Mouse (Mus musculus): Measurements from ENCODE around the gene Ror1. TPM values are rescaled to one million over a fixed set of nuclear protein-coding genes. Genes with fewer than 3 reads are reported as not detected.

Ror1 gene
- total and polyA plus RNA-seq, 3 experiments: 0.05 TPM; not detected in 2

- DNase-seq (ENCODE audit: low spot score) (no peak), ATAC-seq (ENCODE audit: extremely low read depth, insufficient number of reproducible peaks, low FRiP score, poor library complexity, severe bottlenecking) (no peak)
- no peak for TF ChIP-seq TAL1 (conservative IDR thresholded peaks at IDR 0.05; ENCODE audit: low read depth, low read length)
- TF ChIP-seq CTCF (IDR thresholded peaks at IDR 0.05; ENCODE audit: low read depth, low read length): no peak
- no peak for TF ChIP-seq GATA1 (IDR thresholded peaks at IDR 0.05; ENCODE audit: borderline replicate concordance, low read length)
- no peak for TF ChIP-seq GATA2 (IDR thresholded peaks at IDR 0.05; ENCODE audit: borderline replicate concordance, low read depth, low read length)
- TF ChIP-seq POLR2AphosphoS5 (IDR thresholded peaks at IDR 0.05; ENCODE audit: insufficient replicate concordance, low read depth, low read length): no peak
- Histone ChIP-seq H3K4me3 (ENCODE audit: low read depth, low read length) (no peak overlapping the region), H3K9me3 (replicated peaks) (0 out of 2 replicates have a peak, but pooled peaks cover 3% of the 10 kb centered on the region), H3K36me3 (replicated peaks) (no peaks in the 10 kb centered on the region), H3K27me3 (ENCODE audit: insufficient read depth, low read length) (no peaks in the 10 kb centered on the region), H3K4me1 (ENCODE audit: insufficient read depth, low read depth, low read length) (no peaks in the 10 kb centered on the region)
Observed at GRCm38 (mm10) chr4:100223532-100223931, 127.9 kb downstream of the Ror1 start.

- no peaks in the 10 kb centered on the region for H3K36me3 ChIP-seq (replicated peaks)
- no peaks in the 10 kb centered on the region for H3K4me1 ChIP-seq (ENCODE audit: insufficient read depth, low read depth, low read length)
- TF ChIP-seq GATA1 (IDR thresholded peaks at IDR 0.05; ENCODE audit: borderline replicate concordance, low read length) (no peak), CTCF (IDR thresholded peaks at IDR 0.05; ENCODE audit: low read depth, low read length) (no peak), POLR2AphosphoS5 (IDR thresholded peaks at IDR 0.05; ENCODE audit: insufficient replicate concordance, low read depth, low read length) (no peak), GATA2 (IDR thresholded peaks at IDR 0.05; ENCODE audit: borderline replicate concordance, low read depth, low read length) (no peak), TAL1 (conservative IDR thresholded peaks at IDR 0.05; ENCODE audit: low read depth, low read length) (no peak)
- H3K4me3 ChIP-seq (ENCODE audit: low read depth, low read length): no peak overlapping the region
- ATAC-seq (ENCODE audit: extremely low read depth, insufficient number of reproducible peaks, low FRiP score, poor library complexity, severe bottlenecking): no peak
- no peak for DNase-seq (ENCODE audit: low spot score)
- H3K27me3 ChIP-seq (ENCODE audit: insufficient read depth, low read length): no peaks in the 10 kb centered on the region
- 0 out of 2 replicates have a peak, but pooled peaks cover 3% of the 10 kb centered on the region for H3K9me3 ChIP-seq (replicated peaks)
Observed at GRCm38 (mm10) chr4:100223965-100224364, 128.4 kb downstream of the Ror1 start.

- 0 out of 2 replicates have a peak, but pooled peaks cover 3% of the 10 kb centered on the region for H3K9me3 ChIP-seq (replicated peaks)
- no peaks in the 10 kb centered on the region for H3K4me1 ChIP-seq (ENCODE audit: insufficient read depth, low read depth, low read length)
- DNase-seq (ENCODE audit: low spot score) (no peak), ATAC-seq (ENCODE audit: extremely low read depth, insufficient number of reproducible peaks, low FRiP score, poor library complexity, severe bottlenecking) (no peak)
- TF ChIP-seq POLR2AphosphoS5 (IDR thresholded peaks at IDR 0.05; ENCODE audit: insufficient replicate concordance, low read depth, low read length) (no peak), GATA2 (IDR thresholded peaks at IDR 0.05; ENCODE audit: borderline replicate concordance, low read depth, low read length) (no peak), GATA1 (IDR thresholded peaks at IDR 0.05; ENCODE audit: borderline replicate concordance, low read length) (no peak), TAL1 (conservative IDR thresholded peaks at IDR 0.05; ENCODE audit: low read depth, low read length) (no peak), CTCF (IDR thresholded peaks at IDR 0.05; ENCODE audit: low read depth, low read length) (no peak)
- H3K27me3 ChIP-seq (ENCODE audit: insufficient read depth, low read length): no peaks in the 10 kb centered on the region
- no peaks in the 10 kb centered on the region for H3K36me3 ChIP-seq (replicated peaks)
- no peak overlapping the region for H3K4me3 ChIP-seq (ENCODE audit: low read depth, low read length)
Observed at GRCm38 (mm10) chr4:100226619-100227018, 131.0 kb downstream of the Ror1 start.

- H3K27me3 ChIP-seq (ENCODE audit: insufficient read depth, low read length): no peaks in the 10 kb centered on the region
- no peak for TF ChIP-seq CTCF (IDR thresholded peaks at IDR 0.05; ENCODE audit: low read depth, low read length)
- TF ChIP-seq POLR2AphosphoS5 (IDR thresholded peaks at IDR 0.05; ENCODE audit: insufficient replicate concordance, low read depth, low read length): no peak
- TF ChIP-seq GATA2 (IDR thresholded peaks at IDR 0.05; ENCODE audit: borderline replicate concordance, low read depth, low read length): no peak
- TF ChIP-seq GATA1 (IDR thresholded peaks at IDR 0.05; ENCODE audit: borderline replicate concordance, low read length): no peak
- no peak for TF ChIP-seq TAL1 (conservative IDR thresholded peaks at IDR 0.05; ENCODE audit: low read depth, low read length)
- DNase-seq (ENCODE audit: low spot score): no peak
- no peak overlapping the region for H3K4me3 ChIP-seq (ENCODE audit: low read depth, low read length)
- H3K9me3 ChIP-seq (replicated peaks): 0 out of 2 replicates have a peak, but pooled peaks cover 3% of the 10 kb centered on the region
- no peak for ATAC-seq (ENCODE audit: extremely low read depth, insufficient number of reproducible peaks, low FRiP score, poor library complexity, severe bottlenecking)
- no peaks in the 10 kb centered on the region for H3K4me1 ChIP-seq (ENCODE audit: insufficient read depth, low read depth, low read length)
- no peaks in the 10 kb centered on the region for H3K36me3 ChIP-seq (replicated peaks)
Observed at GRCm38 (mm10) chr4:100228106-100228505, 132.5 kb downstream of the Ror1 start.

GRCm38 (mm10) chr4:100230245-100230644 lies 134.7 kb downstream of the Ror1 start:
- DNase-seq (ENCODE audit: low spot score) (no peak), ATAC-seq (ENCODE audit: extremely low read depth, insufficient number of reproducible peaks, low FRiP score, poor library complexity, severe bottlenecking) (no peak)
- TF ChIP-seq CTCF (IDR thresholded peaks at IDR 0.05; ENCODE audit: low read depth, low read length): no peak
- no peak for TF ChIP-seq TAL1 (conservative IDR thresholded peaks at IDR 0.05; ENCODE audit: low read depth, low read length)

GRCm38 (mm10) chr4:100230963-100231362 lies 135.4 kb downstream of the Ror1 start:
- 0 out of 2 replicates have a peak, but pooled peaks cover 3% of the 10 kb centered on the region for H3K9me3 ChIP-seq (replicated peaks)
- no peak for ATAC-seq (ENCODE audit: extremely low read depth, insufficient number of reproducible peaks, low FRiP score, poor library complexity, severe bottlenecking)
- no peaks in the 10 kb centered on the region for H3K4me1 ChIP-seq (ENCODE audit: insufficient read depth, low read depth, low read length)
- no peak for DNase-seq (ENCODE audit: low spot score)
- TF ChIP-seq GATA1 (IDR thresholded peaks at IDR 0.05; ENCODE audit: borderline replicate concordance, low read length): no peak
- no peak for TF ChIP-seq GATA2 (IDR thresholded peaks at IDR 0.05; ENCODE audit: borderline replicate concordance, low read depth, low read length)
- no peak for TF ChIP-seq POLR2AphosphoS5 (IDR thresholded peaks at IDR 0.05; ENCODE audit: insufficient replicate concordance, low read depth, low read length)
- no peak for TF ChIP-seq CTCF (IDR thresholded peaks at IDR 0.05; ENCODE audit: low read depth, low read length)
- no peak for TF ChIP-seq TAL1 (conservative IDR thresholded peaks at IDR 0.05; ENCODE audit: low read depth, low read length)
- no peaks in the 10 kb centered on the region for H3K36me3 ChIP-seq (replicated peaks)
- H3K4me3 ChIP-seq (ENCODE audit: low read depth, low read length): no peak overlapping the region
- H3K27me3 ChIP-seq (ENCODE audit: insufficient read depth, low read length): no peaks in the 10 kb centered on the region

More at GRCm38 (mm10) chr4:100230245-100230644, 134.7 kb downstream of the Ror1 start:
- H3K4me1 ChIP-seq (ENCODE audit: insufficient read depth, low read depth, low read length): no peaks in the 10 kb centered on the region
- H3K4me3 ChIP-seq (ENCODE audit: low read depth, low read length): no peak overlapping the region
- 0 out of 2 replicates have a peak, but pooled peaks cover 3% of the 10 kb centered on the region for H3K9me3 ChIP-seq (replicated peaks)
- no peaks in the 10 kb centered on the region for H3K36me3 ChIP-seq (replicated peaks)
- no peaks in the 10 kb centered on the region for H3K27me3 ChIP-seq (ENCODE audit: insufficient read depth, low read length)
